Mouse (Mus musculus) midbrain, embryonic 11.5 days (tissue): Measurements from ENCODE around the gene Lemd1. TPM values are rescaled to one million over a fixed set of nuclear protein-coding genes. Genes with fewer than 3 reads are reported as not detected.

Source experiments
- ATAC-seq: fragments of 200-750 bp; cut with Nextera tagmentation; 2 replicates; pipeline ENCODE4 v1.8.0; 2017; ENCODE audit warnings: moderate TSS enrichment, moderate library complexity; ENCODE audit not compliant: low FRiP score
- DNase-seq: peaks from one replicate; pipeline ENCODE4 v3.0.0; 2015; ENCODE audit warnings: low spot score; ENCODE audit errors: missing footprints
- H3K27ac ChIP-seq: fragments of 300-500 bp; sonication (generic); 2 replicates; pipeline ENCODE4 v1.5.1; 2014; ENCODE audit warnings: low read depth, low read length
- H3K27me3 ChIP-seq: fragments of 300-500 bp; sonication (generic); 2 replicates; pipeline ENCODE4 v1.6.1; 2014; ENCODE audit warnings: mild to moderate bottlenecking, low read length, moderate library complexity, mixed read lengths; ENCODE audit not compliant: control insufficient read depth, insufficient read depth
- H3K36me3 ChIP-seq: fragments of 300-500 bp; sonication (generic); 2 replicates; pipeline ENCODE4 v1.6.1; 2014; ENCODE audit warnings: mild to moderate bottlenecking, low read length, moderate library complexity, mixed read lengths; ENCODE audit not compliant: control insufficient read depth, insufficient read depth
- H3K4me1 ChIP-seq: fragments of 300-500 bp; sonication (generic); 2 replicates; pipeline ENCODE4 v1.6.1; 2014; ENCODE audit warnings: low read length; ENCODE audit not compliant: control insufficient read depth, insufficient read depth
- H3K4me2 ChIP-seq: fragments of 300-500 bp; sonication (generic); 2 replicates; pipeline ENCODE4 v1.6.1; 2014; ENCODE audit warnings: mild to moderate bottlenecking, moderate library complexity
- H3K4me3 ChIP-seq: fragments of 300-500 bp; sonication (generic); 2 replicates; pipeline ENCODE4 v1.5.1; 2014; ENCODE audit warnings: low read depth, low read length
- H3K9ac ChIP-seq: fragments of 300-500 bp; sonication (generic); 2 replicates; pipeline ENCODE4 v1.6.1; 2014; ENCODE audit warnings: low read length
- H3K9me3 ChIP-seq: fragments of 300-500 bp; sonication (generic); 2 replicates; pipeline ENCODE4 v1.6.1; 2016; ENCODE audit warnings: low read length; ENCODE audit not compliant: control insufficient read depth
- WGBS: fragments of 180-500 bp; shearing (Covaris S2); extraction: QIAGEN DNeasy Blood & Tissue Kit; methylation state at CpG from one replicate; pipeline ENCODE4 v1.1.7; 2014; 5-methylcytosine and 5-hydroxymethylcytosine counted together
- polyA plus RNA-seq: library from polyadenylated mRNA; unstranded; fragments of >200 nt; fragmentation: Nextera tagmentation; extraction: Ambion mirVana; gene quantifications from 2 replicates; pipeline ENCODE4 v1.2.1, GENCODE M21; 2014

The Lemd1 gene
- polyA plus RNA-seq = 10.7 and 12.9 TPM in 2 replicates

- Histone ChIP-seq H3K4me2 (peak within 1 kb of the TSS; percentile 76), H3K4me1 (peaks cover 54% of the 10 kb centered on the region), H3K4me3 (peak within 1 kb of the TSS; percentile 94), H3K27me3 (no peaks in the 10 kb centered on the region; the same call in 1 of the 2 replicates), H3K9me3 (no peaks in the 10 kb centered on the region), H3K9ac (peak within 1 kb of the TSS; percentile 100), H3K27ac (peak within 1 kb of the TSS; percentile 100), H3K36me3 (no peaks in the 10 kb centered on the region)
- under 1% methylated on average over 34 of the region's 34 CpGs for WGBS
- no peak for ATAC-seq
- peak; percentile 97 for DNase-seq
Observed at GRCm38 (mm10) chr1:132191093-132191785, at the start of gene Lemd1, which contains the start of gene AC124108.1. TSS of gene Lemd1 (plus strand) at chr1:132191431. TSS of gene AC124108.1 (plus strand) at chr1:132191457.

GRCm38 (mm10) chr1:132141753-132142152, 49.5 kb upstream of the Lemd1 start:
- ATAC-seq = no peak
- Histone ChIP-seq H3K4me3 (no peak overlapping the region), H3K9me3 (no peaks in the 10 kb centered on the region), H3K9ac (no peak overlapping the region), H3K36me3 (no peaks in the 10 kb centered on the region), H3K27me3 (peaks cover 19% of the 10 kb centered on the region), H3K4me1 (peaks cover 10% of the 10 kb centered on the region), H3K27ac (no peak overlapping the region), H3K4me2 (no peak overlapping the region)
- no peak for DNase-seq
- 64% methylated on average over 13 of the region's 13 CpGs for WGBS

GRCm38 (mm10) chr1:132143079-132143478, 48.2 kb upstream of the Lemd1 start:
- H3K4me3 ChIP-seq = no peak overlapping the region
- no peak overlapping the region for H3K9ac ChIP-seq
- H3K9me3 ChIP-seq = no peaks in the 10 kb centered on the region
- H3K4me2 ChIP-seq = no peak overlapping the region
- peaks cover 10% of the 10 kb centered on the region for H3K4me1 ChIP-seq
- WGBS = 81% methylated on average over 5 of the region's 5 CpGs
- ATAC-seq (no peak), DNase-seq (no peak)
- H3K36me3 ChIP-seq = no peaks in the 10 kb centered on the region
- peaks cover 18% of the 10 kb centered on the region for H3K27me3 ChIP-seq
- H3K27ac ChIP-seq = no peak overlapping the region

DNA sequence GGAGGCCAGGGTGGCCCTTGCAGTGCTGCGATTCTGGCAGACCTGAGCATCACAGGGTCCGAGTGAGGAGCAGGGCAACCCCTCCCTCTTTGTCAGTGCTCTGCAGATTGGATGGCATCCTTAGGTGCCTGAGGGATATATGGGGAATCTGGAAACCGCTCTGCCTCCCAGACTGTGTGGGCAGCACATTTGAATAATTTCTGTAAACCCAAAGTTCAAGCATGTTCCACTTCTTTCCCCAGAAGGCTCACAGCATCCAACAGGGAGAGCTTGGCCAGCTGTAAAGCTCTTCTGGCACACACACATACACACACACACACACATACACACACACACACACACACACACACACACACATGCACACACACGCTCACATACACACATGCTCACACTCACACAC, 47.5 kb upstream of the Lemd1 start:
- peaks cover 10% of the 10 kb centered on the region for H3K4me1 ChIP-seq
- WGBS = 60% methylated on average over 4 of the region's 4 CpGs
- H3K9me3 ChIP-seq = no peaks in the 10 kb centered on the region
- no peaks in the 10 kb centered on the region for H3K36me3 ChIP-seq
- no peak for ATAC-seq
- H3K4me3 ChIP-seq = no peak overlapping the region
- H3K27me3 ChIP-seq = peaks cover 12% of the 10 kb centered on the region
- no peak overlapping the region for H3K9ac ChIP-seq
- no peak overlapping the region for H3K4me2 ChIP-seq
- no peak for DNase-seq
- no peak overlapping the region for H3K27ac ChIP-seq

- WGBS = 21% methylated on average over 2 of the region's 2 CpGs
- H3K9me3 ChIP-seq = no peaks in the 10 kb centered on the region
- H3K36me3 ChIP-seq = no peaks in the 10 kb centered on the region
- DNase-seq = peak; percentile 92
- peaks cover 6% of the 10 kb centered on the region for H3K4me1 ChIP-seq
- H3K9ac ChIP-seq = no peak overlapping the region
- ATAC-seq = peak; percentile 88
- H3K27ac ChIP-seq = no peak overlapping the region
- no peak overlapping the region for H3K4me3 ChIP-seq
- H3K4me2 ChIP-seq = no peak overlapping the region
- peaks cover 7% of the 10 kb centered on the region for H3K27me3 ChIP-seq
Observed at GRCm38 (mm10) chr1:132144223-132144622, 47.0 kb upstream of the Lemd1 start.

DNA sequence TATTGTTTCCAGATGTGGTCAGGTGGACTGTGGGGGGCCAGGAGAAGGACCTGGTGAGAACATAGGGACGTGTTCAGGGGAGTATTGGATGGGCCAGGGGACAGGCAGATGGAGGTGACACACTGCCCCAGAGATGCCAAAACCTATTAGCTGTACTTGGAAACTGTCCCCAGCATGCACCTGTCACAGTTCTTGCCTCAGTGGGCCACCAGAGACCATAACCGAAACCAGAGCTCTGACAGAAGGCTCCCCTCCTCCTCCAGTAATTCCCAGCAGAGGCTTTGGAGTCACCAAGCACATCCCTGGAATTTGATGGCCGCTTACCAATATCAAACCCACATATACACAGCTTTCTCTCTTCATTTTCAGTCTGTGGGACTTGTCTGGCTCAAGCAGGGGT, 46.4 kb upstream of the Lemd1 start:
- H3K27me3 ChIP-seq = peaks cover under 1% of the 10 kb centered on the region
- DNase-seq (no peak), ATAC-seq (no peak)
- no peak overlapping the region for H3K27ac ChIP-seq
- H3K9ac ChIP-seq = no peak overlapping the region
- H3K4me3 ChIP-seq = no peak overlapping the region
- no peaks in the 10 kb centered on the region for H3K9me3 ChIP-seq
- no peaks in the 10 kb centered on the region for H3K36me3 ChIP-seq
- peaks cover 5% of the 10 kb centered on the region for H3K4me1 ChIP-seq
- H3K4me2 ChIP-seq = no peak overlapping the region
- WGBS = 86% methylated on average over 3 of the region's 3 CpGs

DNA sequence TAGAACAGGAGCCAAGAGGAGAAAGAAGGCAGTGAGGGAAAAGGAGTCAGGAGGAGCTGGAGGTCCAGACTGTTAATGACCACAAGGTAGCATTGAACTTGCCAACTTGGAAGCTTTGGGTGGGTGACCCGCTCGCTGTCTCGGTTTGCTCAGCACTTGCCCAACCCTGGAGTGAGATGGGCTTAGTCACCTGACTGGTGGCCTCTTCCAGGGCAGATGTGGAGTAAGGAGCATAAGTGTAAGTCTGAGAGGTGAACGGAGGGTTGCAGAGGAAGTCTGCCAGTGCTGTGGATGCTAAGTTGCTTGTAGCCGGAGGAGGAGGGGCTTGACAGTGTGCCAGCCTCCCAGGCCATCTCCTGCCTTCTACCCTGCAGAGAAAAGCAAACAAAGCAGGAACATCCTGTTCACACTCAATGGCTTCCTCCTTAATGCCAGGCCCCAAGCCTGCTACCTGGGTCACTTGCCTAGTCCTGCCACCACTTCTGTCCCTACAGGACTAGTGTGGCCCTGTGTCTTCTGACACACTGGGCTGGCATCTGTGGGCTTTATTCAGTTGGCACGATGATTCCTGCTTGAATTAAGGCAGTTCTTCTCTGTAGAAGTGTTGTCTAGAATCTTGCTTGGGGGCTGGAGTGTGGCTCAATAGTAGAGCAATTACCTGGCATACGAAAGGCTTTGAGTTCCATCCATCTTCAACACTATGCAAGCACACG, 45.1 kb upstream of the Lemd1 start:
- DNase-seq (no peak), ATAC-seq (no peak)
- 90% methylated on average over 8 of the region's 8 CpGs for WGBS
- H3K9ac ChIP-seq = no peak overlapping the region
- H3K27ac ChIP-seq = no peak overlapping the region
- peaks cover 5% of the 10 kb centered on the region for H3K4me1 ChIP-seq
- H3K27me3 ChIP-seq = no peaks in the 10 kb centered on the region
- H3K4me2 ChIP-seq = no peak overlapping the region
- no peaks in the 10 kb centered on the region for H3K36me3 ChIP-seq
- no peaks in the 10 kb centered on the region for H3K9me3 ChIP-seq
- H3K4me3 ChIP-seq = no peak overlapping the region

GRCm38 (mm10) chr1:132149410-132149809, 41.8 kb upstream of the Lemd1 start:
- WGBS = 79% methylated on average over 2 of the region's 2 CpGs
- no peak for DNase-seq

GRCm38 (mm10) chr1:132150171-132150570, 41.1 kb upstream of the Lemd1 start:
- no peak overlapping the region for H3K27ac ChIP-seq

More at GRCm38 (mm10) chr1:132149410-132149809, 41.8 kb upstream of the Lemd1 start:
- no peaks in the 10 kb centered on the region for H3K36me3 ChIP-seq
- no peaks in the 10 kb centered on the region for H3K27me3 ChIP-seq
- no peak overlapping the region for H3K9ac ChIP-seq
- H3K4me1 ChIP-seq = peaks cover 4% of the 10 kb centered on the region
- H3K4me3 ChIP-seq = no peak overlapping the region
- no peak overlapping the region for H3K4me2 ChIP-seq
- H3K9me3 ChIP-seq = no peaks in the 10 kb centered on the region
- no peak overlapping the region for H3K27ac ChIP-seq
- no peak for ATAC-seq

More at GRCm38 (mm10) chr1:132150171-132150570, 41.1 kb upstream of the Lemd1 start:
- Histone ChIP-seq H3K9me3 (no peaks in the 10 kb centered on the region), H3K4me3 (no peak overlapping the region), H3K4me2 (no peak overlapping the region), H3K4me1 (peaks cover 3% of the 10 kb centered on the region; the same call in 1 of the 2 replicates), H3K27me3 (no peaks in the 10 kb centered on the region), H3K36me3 (no peaks in the 10 kb centered on the region), H3K9ac (no peak overlapping the region)
- WGBS = 55% methylated on average over 1 of the region's 1 CpGs
- no peak for ATAC-seq
- no peak for DNase-seq
